Mouse (Mus musculus) R1 (cell line): ENCODE measurements around the gene Nabp2.

Source experiments
- DNase-seq: peaks from one replicate; pipeline ENCODE4 v3.0.0-alpha.2; 2018; ENCODE audit warnings: low read depth, low spot score

Gene Nabp2

DNA sequence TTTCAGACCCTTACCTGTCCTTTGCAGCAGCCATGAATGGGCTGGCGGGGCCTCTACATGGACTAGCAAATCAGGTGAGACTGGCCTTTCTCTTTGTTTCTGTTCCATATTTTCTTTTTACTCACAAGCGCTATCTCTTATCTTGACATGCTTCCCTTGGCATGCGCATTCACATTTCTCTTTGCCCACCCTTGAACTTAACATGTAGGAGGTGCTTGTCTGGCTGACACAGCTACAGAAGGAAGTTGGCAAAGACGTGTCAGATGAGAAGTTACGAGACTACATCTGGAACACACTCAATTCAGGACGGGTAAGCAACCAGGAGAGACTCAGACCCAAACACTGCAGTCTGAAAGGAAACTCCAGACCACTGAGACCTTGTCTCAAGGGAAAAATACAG, 52.1 kb downstream of the Nabp2 start:
- no peak for DNase-seq

DNA sequence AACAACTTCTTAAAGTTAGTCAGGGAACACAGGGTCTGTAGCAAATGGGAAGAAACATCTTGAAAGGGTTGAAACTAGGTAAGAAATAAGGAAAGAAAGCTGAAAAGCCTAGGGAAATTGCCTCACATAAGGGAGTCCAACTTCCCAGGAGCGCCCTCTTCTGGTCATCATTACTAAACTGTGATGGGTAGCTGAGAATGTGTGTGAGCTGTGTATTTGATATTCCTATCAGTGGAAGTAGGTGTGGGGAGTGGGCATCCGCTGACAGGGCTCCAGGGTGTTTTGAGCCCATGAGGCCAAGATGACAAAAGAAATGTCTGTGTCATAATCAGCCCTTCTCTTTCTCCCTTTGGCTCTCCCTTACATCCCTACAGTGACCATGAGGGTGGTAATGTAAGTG, 52.5 kb downstream of the Nabp2 start:
- DNase-seq: peak; percentile 71
